In the genomic region with DNA sequence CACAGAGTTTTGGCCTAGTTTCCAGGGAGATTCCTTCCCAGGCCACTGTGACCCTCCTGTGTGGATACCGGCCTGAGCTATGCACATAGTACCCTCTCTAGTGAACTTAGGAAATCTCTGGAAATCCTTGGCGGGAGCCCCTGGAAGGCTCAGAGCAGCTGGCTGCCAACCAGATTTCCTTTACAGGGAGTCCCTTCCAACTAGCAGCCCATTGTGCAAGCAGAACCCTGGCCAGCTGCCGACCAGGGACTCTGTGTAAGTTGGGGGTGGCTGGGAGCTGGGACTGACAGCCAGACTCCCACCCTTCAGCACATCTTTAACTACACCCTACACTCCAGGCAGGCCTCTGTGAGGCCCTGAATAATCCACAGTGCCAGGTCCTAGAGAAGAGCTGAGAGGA, we compare ENCODE assay signal across 8 mouse cellular contexts.
DNase-seq lines count a peak whose midpoint lies in the region; ATAC-seq and TF ChIP-seq lines count a peak whose summit lies in the region.

No protein-coding gene starts in this region.

- H3K27me3 ChIP-seq in kidney, embryonic 14.5 days (ENCODE audit: control insufficient read depth, insufficient read depth, low read length), result no peaks in the 10 kb centered on the region
- no peaks in the 10 kb centered on the region for H3K27me3 ChIP-seq in forebrain, postnatal 0 days (ENCODE audit: insufficient read depth, low read length)
- H3K27me3 ChIP-seq in heart, embryonic 16.5 days (ENCODE audit: control insufficient read depth, insufficient read depth, low read length), result no peaks in the 10 kb centered on the region
- no peaks in the 10 kb centered on the region for H3K27me3 ChIP-seq in midbrain, embryonic 12.5 days

- H3K27ac ChIP-seq in kidney, embryonic 14.5 days (ENCODE audit: low read depth, low read length), result no peak overlapping the region
- H3K27ac ChIP-seq in forebrain, postnatal 0 days (ENCODE audit: low read depth, low read length), result 0 out of 2 replicates have a peak overlapping the region, but pooled peaks have one; percentile 9
- H3K27ac ChIP-seq in heart, embryonic 16.5 days (ENCODE audit: low read length), result peak overlapping the region; percentile 81
- no peak overlapping the region for H3K27ac ChIP-seq in midbrain, embryonic 12.5 days (replicated peaks)

- TF ChIP-seq CTCF in forebrain, postnatal 0 days (IDR thresholded peaks at IDR 0.05; ENCODE audit: low read depth), result no peak

- ATAC-seq in kidney, embryonic 14.5 days (ENCODE audit: low FRiP score, low TSS enrichment), result no peak
- ATAC-seq in forebrain, postnatal 0 days, result peak; percentile 86
- ATAC-seq in heart, embryonic 16.5 days (replicated peaks; ENCODE audit: extremely low read depth, insufficient read depth, low FRiP score), result peak; percentile 95
- peak; percentile 49 for ATAC-seq in midbrain, embryonic 12.5 days (ENCODE audit: low FRiP score, low read depth)

- peak; percentile 17 for DNase-seq in kidney, adult 11 months
- DNase-seq in forebrain, postnatal 0 days, result peak; percentile 81
- peak; percentile 47 for DNase-seq in layer of hippocampus, adult 9-11 months
- DNase-seq in testis, postnatal 14 days (ENCODE audit: low spot score), result peak; percentile 72
- DNase-seq in spleen, adult 18-20 months, result no peak

- H3K4me1 ChIP-seq in kidney, embryonic 14.5 days (ENCODE audit: control insufficient read depth, insufficient read depth, low read length), result no peaks in the 10 kb centered on the region
- H3K4me1 ChIP-seq in forebrain, postnatal 0 days (ENCODE audit: insufficient read depth), result no peaks in the 10 kb centered on the region
- H3K4me1 ChIP-seq in heart, embryonic 16.5 days (ENCODE audit: control insufficient read depth, insufficient read depth, low read length), result peaks cover 19% of the 10 kb centered on the region
- H3K4me1 ChIP-seq in midbrain, embryonic 12.5 days, result peaks cover 7% of the 10 kb centered on the region

- H3K4me3 ChIP-seq in kidney, embryonic 14.5 days (ENCODE audit: low read length), result no peak overlapping the region
- no peak overlapping the region for H3K4me3 ChIP-seq in forebrain, postnatal 0 days (ENCODE audit: low read depth, low read length)
- no peak overlapping the region for H3K4me3 ChIP-seq in heart, embryonic 16.5 days (ENCODE audit: low read length)
- H3K4me3 ChIP-seq in midbrain, embryonic 12.5 days, result no peak overlapping the region

- H3K9me3 ChIP-seq in kidney, embryonic 14.5 days (ENCODE audit: control insufficient read depth, low read length), result no peaks in the 10 kb centered on the region
- no peaks in the 10 kb centered on the region for H3K9me3 ChIP-seq in forebrain, postnatal 0 days (ENCODE audit: low read length)
- H3K9me3 ChIP-seq in heart, embryonic 16.5 days (replicated peaks; ENCODE audit: control insufficient read depth, low read length), result no peaks in the 10 kb centered on the region
- H3K9me3 ChIP-seq in midbrain, embryonic 12.5 days, result no peaks in the 10 kb centered on the region

- no peaks in the 10 kb centered on the region for H3K36me3 ChIP-seq in kidney, embryonic 14.5 days (ENCODE audit: control insufficient read depth, insufficient read depth, low read length)
- H3K36me3 ChIP-seq in forebrain, postnatal 0 days (ENCODE audit: insufficient read depth), result no peaks in the 10 kb centered on the region
- H3K36me3 ChIP-seq in heart, embryonic 16.5 days (ENCODE audit: control insufficient read depth, insufficient read depth), result no peaks in the 10 kb centered on the region
- H3K36me3 ChIP-seq in midbrain, embryonic 12.5 days, result no peaks in the 10 kb centered on the region

- 46% methylated on average over 3 of the region's 3 CpGs for WGBS in kidney, embryonic 14.5 days
- WGBS in forebrain, postnatal 0 days, result 19% methylated on average over 3 of the region's 3 CpGs
- 4% methylated on average over 3 of the region's 3 CpGs for WGBS in heart, embryonic 16.5 days
- 43% methylated on average over 3 of the region's 3 CpGs for WGBS in midbrain, embryonic 12.5 days

- no peak overlapping the region for H3K4me2 ChIP-seq in kidney, embryonic 14.5 days (replicated peaks; ENCODE audit: low read depth, low read length)
- no peak overlapping the region for H3K4me2 ChIP-seq in forebrain, postnatal 0 days (ENCODE audit: low read depth)
- H3K4me2 ChIP-seq in heart, embryonic 16.5 days (ENCODE audit: low read depth, low read length), result no peak overlapping the region
- no peak overlapping the region for H3K4me2 ChIP-seq in midbrain, embryonic 12.5 days (replicated peaks)

- H3K9ac ChIP-seq in kidney, embryonic 14.5 days (ENCODE audit: low read depth, low read length), result no peak overlapping the region
- H3K9ac ChIP-seq in forebrain, postnatal 0 days, result no peak overlapping the region
- no peak overlapping the region for H3K9ac ChIP-seq in heart, embryonic 16.5 days (ENCODE audit: low read length)
- no peak overlapping the region for H3K9ac ChIP-seq in midbrain, embryonic 12.5 days (replicated peaks)

Comparison
In these comparisons a context has a peak if more than half of its experiments do, and no peak if none do; other contexts are left out.
1. DNase-seq: peak in kidney, adult 11 months (single experiment), forebrain, postnatal 0 days (single experiment), layer of hippocampus, adult 9-11 months (single experiment) and testis, postnatal 14 days (single experiment); none in spleen, adult 18-20 months (0 of 2).
2. H3K27ac ChIP-seq: peak in forebrain, postnatal 0 days (single experiment) and heart, embryonic 16.5 days (single experiment); none in kidney, embryonic 14.5 days (single experiment) and midbrain, embryonic 12.5 days (single experiment).